Mouse (Mus musculus) olfactory bulb, adult 2 months (tissue): ENCODE results near the gene Inpp5a.

Experiments used
- CTCF ChIP-seq: fragments of 200-500 bp; IDR thresholded peaks from 2 replicates; pipeline ENCODE4 v1.5.1; 2012; ENCODE audit warnings: low read depth, mild to moderate bottlenecking, low read length, moderate library complexity; ENCODE audit not compliant: insufficient read depth
- POLR2A ChIP-seq: fragments of 200-500 bp; IDR thresholded peaks from 2 replicates; pipeline ENCODE4 v1.6.1; 2012; ENCODE audit warnings: mild to moderate bottlenecking, low read depth, low read length, moderate library complexity; ENCODE audit not compliant: insufficient read depth

DNA sequence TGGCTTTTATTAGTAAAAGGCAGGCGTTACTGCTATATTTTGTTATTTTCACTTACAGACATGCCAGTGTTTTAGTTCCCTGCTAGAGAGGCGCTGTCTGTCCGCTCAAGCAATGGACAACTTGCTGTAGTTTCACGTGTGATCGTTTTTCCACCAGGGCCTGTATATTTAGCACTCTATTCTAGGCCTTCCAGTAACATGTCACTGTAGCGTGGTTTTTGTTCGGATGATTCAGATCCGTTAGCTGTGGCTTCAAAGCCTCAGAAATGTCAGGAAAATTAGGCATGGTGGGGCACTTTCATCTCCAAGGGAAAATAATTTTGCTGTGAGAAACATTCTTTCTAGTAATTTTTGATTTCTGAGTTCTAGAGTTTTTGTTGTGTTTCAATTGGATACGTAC is 2.0 kb downstream of the Inpp5a start:
- no peak for TF ChIP-seq CTCF
- no peak for TF ChIP-seq POLR2A
